Mouse (Mus musculus) hindbrain, embryonic 15.5 days (tissue): ENCODE measurements around the gene Zfp956. TPM values are rescaled to one million over a fixed set of nuclear protein-coding genes. Genes with fewer than 3 reads are reported as not detected.

Experiments
- ATAC-seq: fragments of 200-750 bp; cut with Nextera tagmentation; 2 replicates; pipeline ENCODE4 v1.8.0; 2017; ENCODE audit warnings: low read depth, moderate number of reproducible peaks, moderate TSS enrichment; ENCODE audit not compliant: low FRiP score
- H3K27ac ChIP-seq: fragments of 300-500 bp; sonication (generic); replicated peaks from 2 replicates; pipeline ENCODE4 v1.5.1; 2015; ENCODE audit warnings: mild to moderate bottlenecking, inconsistent platforms
- H3K27me3 ChIP-seq: fragments of 300-500 bp; sonication (generic); 2 replicates; pipeline ENCODE4 v1.6.1; 2015; ENCODE audit warnings: control low read depth, inconsistent platforms
- H3K36me3 ChIP-seq: fragments of 300-500 bp; sonication (generic); 2 replicates; pipeline ENCODE4 v1.6.1; 2015; ENCODE audit warnings: control low read depth, inconsistent platforms
- H3K4me1 ChIP-seq: fragments of 300-500 bp; sonication (generic); replicated peaks from 2 replicates; pipeline ENCODE4 v1.6.1; 2015; ENCODE audit warnings: control low read depth, inconsistent platforms
- H3K4me2 ChIP-seq: fragments of 300-500 bp; sonication (generic); 2 replicates; pipeline ENCODE4 v1.6.1; 2015; ENCODE audit warnings: moderate library complexity, mild to moderate bottlenecking, inconsistent platforms
- H3K4me3 ChIP-seq: fragments of 300-500 bp; sonication (generic); 2 replicates; pipeline ENCODE4 v1.5.1; 2015; ENCODE audit warnings: mild to moderate bottlenecking, inconsistent platforms
- H3K9ac ChIP-seq: fragments of 300-500 bp; sonication (generic); 2 replicates; pipeline ENCODE4 v1.6.1; 2015; ENCODE audit warnings: inconsistent platforms
- H3K9me3 ChIP-seq: fragments of 300-500 bp; sonication (generic); 2 replicates; pipeline ENCODE4 v1.6.1; 2016; ENCODE audit warnings: control low read depth, inconsistent platforms
- WGBS: fragments of 180-500 bp; shearing (Covaris S2); methylation state at CpG from one replicate; pipeline ENCODE4 v1.1.7; 2015; 5-methylcytosine and 5-hydroxymethylcytosine counted together
- polyA plus RNA-seq: library from polyadenylated mRNA; unstranded; fragments of >200 nt; fragmentation: Nextera tagmentation; extraction: Ambion mirVana; gene quantifications from 2 replicates; pipeline ENCODE4 v1.2.1, GENCODE M21; 2015

Gene Zfp956
- 19.6 and 23.0 TPM in 2 replicates for polyA plus RNA-seq

DNA sequence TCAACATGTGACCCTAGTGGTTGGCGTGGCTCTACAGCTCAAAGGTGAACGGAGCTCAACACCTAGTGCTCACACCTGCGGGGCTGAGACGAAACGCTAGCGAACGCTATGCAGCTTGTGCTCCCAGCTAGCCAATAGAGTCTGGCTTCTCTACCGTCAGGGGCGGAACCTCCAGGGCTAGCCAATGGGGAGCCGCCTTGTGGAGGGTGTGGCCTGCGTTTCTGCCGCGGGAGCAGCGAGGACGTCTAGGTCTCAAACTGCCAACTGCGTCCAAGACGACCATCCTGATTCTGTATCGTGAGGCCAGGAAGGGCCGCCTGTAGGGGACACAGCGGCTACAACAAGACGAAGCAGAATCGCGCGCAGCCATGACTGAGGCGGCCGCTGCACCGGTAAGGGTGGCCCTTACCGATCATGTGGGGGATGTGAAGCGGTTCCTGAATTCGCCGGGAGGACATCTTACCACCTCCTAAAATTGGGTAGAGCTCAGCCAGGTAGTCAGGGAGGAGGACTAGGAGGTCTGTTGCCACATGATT is at the start of gene Zfp956:
Gene Zfp956 (plus strand): TSS at position 200 of the 536 bp plus-strand sequence.
- H3K9ac ChIP-seq: peak within 1 kb of the TSS; percentile 75
- peak within 1 kb of the TSS; percentile 67 for H3K4me2 ChIP-seq
- no peaks in the 10 kb centered on the region for H3K27me3 ChIP-seq
- H3K27ac ChIP-seq: peak within 1 kb of the TSS; percentile 81
- under 1% methylated on average over 31 of the region's 31 CpGs for WGBS
- no peaks in the 10 kb centered on the region for H3K9me3 ChIP-seq
- ATAC-seq: peak; percentile 100
- H3K4me3 ChIP-seq: peak within 1 kb of the TSS; percentile 53
- peaks cover 16% of the 10 kb centered on the region for H3K36me3 ChIP-seq
- H3K4me1 ChIP-seq: peaks cover 19% of the 10 kb centered on the region

DNA sequence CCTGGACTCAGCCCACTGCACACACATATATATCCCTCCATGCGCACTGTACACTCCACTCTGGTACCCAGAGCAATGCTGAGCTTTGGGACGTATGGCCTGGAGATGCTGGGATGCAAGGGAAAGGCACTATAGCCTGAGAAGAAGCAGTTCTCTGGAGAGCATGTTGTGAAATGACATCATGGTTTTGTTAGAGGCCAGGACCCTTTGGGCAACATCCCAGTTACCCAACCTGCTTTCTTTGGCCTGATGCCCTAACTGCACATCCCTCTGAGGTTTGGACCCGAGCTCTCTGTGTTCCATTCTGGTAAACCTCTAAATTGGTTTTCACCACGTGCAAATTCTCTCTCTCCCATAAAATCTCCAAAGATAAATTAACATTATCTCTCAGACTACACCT is 49.6 kb upstream of the Zfp956 start:
- no peaks in the 10 kb centered on the region for H3K4me1 ChIP-seq
- H3K9ac ChIP-seq: no peak overlapping the region
- WGBS: 71% methylated on average over 4 of the region's 4 CpGs
- H3K36me3 ChIP-seq: peaks cover 91% of the 10 kb centered on the region
- H3K27ac ChIP-seq: no peak overlapping the region
- no peak for ATAC-seq
- H3K27me3 ChIP-seq: no peaks in the 10 kb centered on the region
- H3K9me3 ChIP-seq: no peaks in the 10 kb centered on the region
- H3K4me3 ChIP-seq: no peak overlapping the region
- no peak overlapping the region for H3K4me2 ChIP-seq

DNA sequence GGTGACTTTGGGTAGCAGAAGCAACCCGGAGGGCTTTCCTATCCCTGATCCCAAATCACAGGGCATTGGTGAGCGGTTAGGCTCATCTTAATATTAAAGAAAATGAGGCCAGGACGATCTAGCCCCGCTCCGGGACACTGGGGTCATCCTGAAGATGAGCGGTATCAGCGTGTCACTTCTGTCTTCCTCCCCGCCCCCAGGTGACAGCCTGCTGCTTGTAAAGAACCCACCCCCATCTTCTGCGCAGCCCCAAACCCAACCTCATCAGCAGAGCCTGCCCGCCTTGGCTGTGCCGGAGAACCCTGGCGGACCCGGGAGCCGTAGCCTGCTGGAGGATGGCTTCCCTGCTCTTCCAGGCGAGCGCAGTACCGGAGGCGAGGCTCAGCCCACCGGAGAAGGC is 48.8 kb upstream of the Zfp956 start:
- no peak overlapping the region for H3K4me3 ChIP-seq
- ATAC-seq: peak; percentile 38; the same call in 1 of the 2 replicates
- no peak overlapping the region for H3K9ac ChIP-seq
- no peak overlapping the region for H3K4me2 ChIP-seq
- WGBS: 41% methylated on average over 19 of the region's 19 CpGs
- H3K4me1 ChIP-seq: no peaks in the 10 kb centered on the region
- no peaks in the 10 kb centered on the region for H3K27me3 ChIP-seq
- H3K36me3 ChIP-seq: peaks cover 84% of the 10 kb centered on the region
- H3K27ac ChIP-seq: no peak overlapping the region
- no peaks in the 10 kb centered on the region for H3K9me3 ChIP-seq

DNA sequence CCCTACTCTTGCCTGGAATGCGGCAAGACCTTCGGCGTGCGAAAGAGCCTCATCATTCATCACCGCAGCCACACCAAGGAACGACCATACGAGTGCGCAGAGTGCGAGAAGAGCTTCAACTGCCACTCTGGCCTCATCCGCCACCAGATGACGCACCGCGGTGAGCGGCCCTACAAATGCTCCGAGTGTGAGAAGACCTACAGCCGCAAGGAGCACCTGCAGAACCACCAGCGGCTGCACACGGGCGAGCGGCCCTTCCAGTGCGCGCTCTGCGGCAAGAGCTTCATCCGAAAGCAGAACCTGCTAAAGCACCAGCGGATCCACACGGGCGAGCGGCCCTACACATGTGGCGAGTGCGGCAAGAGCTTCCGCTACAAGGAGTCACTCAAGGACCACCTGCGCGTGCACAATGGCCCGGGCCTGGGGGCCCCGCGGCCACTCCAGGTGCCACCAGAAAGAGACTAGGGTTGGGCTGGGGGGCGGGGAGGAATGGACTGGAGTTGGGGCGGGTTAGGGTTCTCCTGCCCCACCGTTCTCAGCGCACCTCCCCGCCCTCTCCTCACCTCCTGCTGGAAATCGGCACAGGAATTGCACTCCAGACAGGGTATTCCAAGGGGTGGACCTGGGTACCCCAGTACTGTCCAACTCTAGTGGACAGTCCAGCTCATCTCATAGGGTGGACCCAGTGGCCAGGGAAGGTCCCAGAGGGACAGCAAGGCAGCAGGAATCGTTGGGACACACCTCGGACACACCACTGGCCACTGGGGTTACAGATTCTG is 48.1 kb upstream of the Zfp956 start:
- H3K9me3 ChIP-seq: no peaks in the 10 kb centered on the region
- WGBS: 54% methylated on average over 44 of the region's 44 CpGs
- H3K27me3 ChIP-seq: no peaks in the 10 kb centered on the region
- H3K9ac ChIP-seq: no peak overlapping the region
- no peak overlapping the region for H3K4me2 ChIP-seq
- H3K4me3 ChIP-seq: no peak overlapping the region
- H3K4me1 ChIP-seq: no peaks in the 10 kb centered on the region
- no peak overlapping the region for H3K27ac ChIP-seq
- peaks cover 77% of the 10 kb centered on the region for H3K36me3 ChIP-seq
- ATAC-seq: peak; percentile 23; the same call in 1 of the 2 replicates

DNA sequence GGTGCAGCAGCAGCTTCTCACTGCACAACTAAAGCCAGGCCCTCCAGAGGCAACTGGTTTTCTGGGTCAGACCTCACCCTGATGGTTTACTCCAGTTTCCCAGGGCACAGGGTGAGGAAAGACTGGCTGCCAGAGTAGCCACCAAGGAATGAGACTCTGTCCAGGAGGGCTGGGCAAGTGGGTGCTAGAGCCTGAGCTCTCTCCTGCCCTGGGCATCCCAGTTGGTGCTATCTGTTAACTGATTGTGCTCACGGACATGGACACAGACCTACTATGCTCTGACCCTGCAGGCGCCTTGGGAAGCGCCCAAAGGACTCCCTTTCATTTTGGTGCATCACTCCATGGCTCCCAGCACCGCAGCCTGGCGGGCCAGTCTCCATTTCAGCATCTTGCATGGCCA is 46.9 kb upstream of the Zfp956 start:
- Histone ChIP-seq H3K36me3 (peaks cover 65% of the 10 kb centered on the region), H3K4me2 (no peak overlapping the region), H3K4me3 (no peak overlapping the region), H3K9ac (no peak overlapping the region), H3K27ac (no peak overlapping the region), H3K27me3 (no peaks in the 10 kb centered on the region), H3K9me3 (no peaks in the 10 kb centered on the region), H3K4me1 (no peaks in the 10 kb centered on the region)
- no peak for ATAC-seq
- WGBS: 95% methylated on average over 5 of the region's 5 CpGs

DNA sequence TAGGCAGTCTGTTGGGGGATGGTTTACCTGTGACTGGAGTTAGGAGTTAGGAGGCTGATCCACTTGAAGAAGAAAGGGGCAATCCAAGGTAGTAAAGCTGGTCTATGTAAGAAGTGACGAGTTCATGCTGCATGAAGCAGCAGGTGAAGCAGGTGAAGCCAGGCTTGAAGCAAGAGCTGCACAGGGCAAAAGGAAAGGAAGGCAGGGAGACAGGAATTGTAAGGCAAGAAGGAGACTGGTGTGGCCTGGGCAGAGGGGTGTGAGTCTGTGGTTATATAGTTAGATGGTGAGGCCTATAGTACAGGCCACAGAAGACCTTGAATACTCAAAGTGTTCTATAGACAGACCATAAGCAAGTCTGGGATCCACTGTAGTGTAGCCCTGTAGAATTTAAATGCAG is 44.2 kb upstream of the Zfp956 start:
- Histone ChIP-seq H3K27ac (no peak overlapping the region), H3K27me3 (no peaks in the 10 kb centered on the region), H3K4me1 (no peaks in the 10 kb centered on the region), H3K9ac (no peak overlapping the region), H3K4me3 (no peak overlapping the region), H3K9me3 (no peaks in the 10 kb centered on the region), H3K36me3 (peaks cover 40% of the 10 kb centered on the region), H3K4me2 (no peak overlapping the region)
- 89% methylated on average over 1 of the region's 1 CpGs for WGBS
- no peak for ATAC-seq

DNA sequence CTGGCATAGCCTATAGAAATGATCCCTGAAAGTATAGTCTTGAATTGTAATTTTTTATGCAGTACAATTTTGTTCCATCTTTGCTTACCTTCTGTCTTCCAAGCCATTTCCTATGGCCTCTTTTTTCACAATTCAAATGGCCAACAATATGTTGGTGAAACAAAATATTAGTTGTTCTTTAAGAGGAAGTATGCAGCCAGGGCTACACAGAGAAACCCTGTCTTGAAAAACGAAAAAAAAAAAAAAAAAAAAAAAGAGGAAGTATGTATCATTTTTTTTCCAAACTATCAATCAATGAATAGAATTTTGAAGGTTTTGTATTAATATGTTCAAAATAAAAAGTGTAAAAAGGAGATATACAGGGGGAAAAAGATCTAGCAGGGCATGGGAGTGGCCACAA is 41.5 kb upstream of the Zfp956 start:
- ATAC-seq: no peak
- 65% methylated on average over 1 of the region's 1 CpGs for WGBS
- H3K9me3 ChIP-seq: no peaks in the 10 kb centered on the region

DNA sequence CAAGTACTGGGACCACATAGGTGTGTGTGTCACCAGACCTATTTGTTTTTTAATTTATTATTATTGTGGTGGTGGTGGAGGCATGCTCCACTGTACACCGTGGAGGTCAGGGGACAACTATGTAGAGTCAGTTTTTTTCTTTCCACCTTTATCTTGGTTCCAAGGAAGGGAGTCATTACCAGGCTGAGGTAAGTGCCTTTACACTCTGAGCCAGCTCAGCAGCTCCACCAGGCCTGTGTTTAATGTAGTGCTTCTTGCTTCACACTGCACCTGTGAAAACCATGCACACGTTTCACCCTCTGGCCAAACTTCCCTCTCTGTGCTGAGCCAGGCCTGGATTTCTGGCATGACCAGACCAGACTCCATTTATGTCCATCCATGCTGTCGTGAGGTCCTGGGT is 40.2 kb upstream of the Zfp956 start:
- Histone ChIP-seq H3K4me3 (no peak overlapping the region), H3K4me1 (no peaks in the 10 kb centered on the region), H3K36me3 (peaks cover 1% of the 10 kb centered on the region; the same call in 1 of the 2 replicates), H3K27ac (no peak overlapping the region), H3K9me3 (no peaks in the 10 kb centered on the region), H3K27me3 (0 out of 2 replicates have a peak, but pooled peaks cover 2% of the 10 kb centered on the region), H3K4me2 (no peak overlapping the region), H3K9ac (no peak overlapping the region)
- no peak; the same call in 1 of the 2 replicates for ATAC-seq
- 62% methylated on average over 3 of the region's 3 CpGs for WGBS

More for the DNA sequence above, 41.5 kb upstream of the Zfp956 start:
- Histone ChIP-seq H3K36me3 (peaks cover 14% of the 10 kb centered on the region), H3K4me1 (no peaks in the 10 kb centered on the region), H3K27ac (no peak overlapping the region), H3K27me3 (no peaks in the 10 kb centered on the region), H3K9ac (no peak overlapping the region), H3K4me3 (no peak overlapping the region), H3K4me2 (no peak overlapping the region)

DNA sequence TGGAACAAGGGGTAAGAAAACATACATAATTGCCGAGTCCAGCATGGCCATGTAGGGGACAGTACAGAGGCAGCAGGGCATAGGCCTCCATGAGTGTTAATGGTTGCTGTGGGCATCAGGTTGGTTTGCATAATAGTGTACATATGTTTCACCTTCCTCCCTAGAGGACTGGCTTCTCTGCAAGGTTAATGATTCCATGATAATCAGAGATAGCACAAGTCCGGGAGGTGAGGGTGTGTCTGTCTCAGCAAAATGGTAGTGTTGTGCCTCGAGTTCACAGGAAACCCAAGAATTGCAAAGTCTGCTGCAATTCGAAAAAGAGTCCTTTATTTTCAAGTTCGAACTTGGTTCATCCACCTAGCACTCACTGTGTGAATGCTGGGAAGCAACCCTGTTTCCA is 36.1 kb upstream of the Zfp956 start:
- 80% methylated on average over 5 of the region's 5 CpGs for WGBS
- Histone ChIP-seq H3K9me3 (no peaks in the 10 kb centered on the region), H3K4me2 (no peak overlapping the region), H3K27ac (no peak overlapping the region), H3K4me3 (no peak overlapping the region), H3K36me3 (no peaks in the 10 kb centered on the region), H3K4me1 (peaks cover 11% of the 10 kb centered on the region), H3K9ac (no peak overlapping the region), H3K27me3 (0 out of 2 replicates have a peak, but pooled peaks cover 2% of the 10 kb centered on the region)
- no peak for ATAC-seq

DNA sequence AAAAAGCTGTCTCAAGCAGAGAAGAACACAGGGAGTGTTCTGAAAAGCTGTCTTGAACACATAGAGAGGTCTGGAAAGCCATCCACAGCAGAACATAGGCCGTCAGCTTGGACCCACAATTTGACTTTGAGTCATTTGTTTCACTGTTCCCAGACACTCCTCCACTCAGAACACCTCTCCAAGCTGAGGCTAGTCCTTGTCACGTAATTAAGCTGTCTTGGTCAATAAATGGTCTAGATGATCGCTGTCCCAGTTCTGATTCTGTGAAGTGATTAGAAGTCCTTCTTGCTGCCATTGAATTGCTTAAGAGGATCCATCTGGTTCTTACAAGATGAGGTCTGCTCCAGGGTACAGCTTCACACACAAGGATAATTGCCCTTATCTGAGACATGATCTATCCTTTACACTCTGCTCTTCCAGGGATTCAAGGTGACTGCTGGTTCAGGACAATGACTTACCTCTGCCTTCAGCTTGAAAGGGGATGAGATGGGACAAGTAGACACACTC is 34.4 kb upstream of the Zfp956 start:
- 82% methylated on average over 3 of the region's 3 CpGs for WGBS
- 0 out of 2 replicates have a peak, but pooled peaks cover 2% of the 10 kb centered on the region for H3K27me3 ChIP-seq
- ATAC-seq: no peak
- no peak overlapping the region for H3K9ac ChIP-seq
- no peaks in the 10 kb centered on the region for H3K36me3 ChIP-seq
- H3K27ac ChIP-seq: no peak overlapping the region
- peaks cover 19% of the 10 kb centered on the region for H3K4me1 ChIP-seq
- no peak overlapping the region for H3K4me3 ChIP-seq
- no peak overlapping the region for H3K4me2 ChIP-seq
- no peaks in the 10 kb centered on the region for H3K9me3 ChIP-seq

DNA sequence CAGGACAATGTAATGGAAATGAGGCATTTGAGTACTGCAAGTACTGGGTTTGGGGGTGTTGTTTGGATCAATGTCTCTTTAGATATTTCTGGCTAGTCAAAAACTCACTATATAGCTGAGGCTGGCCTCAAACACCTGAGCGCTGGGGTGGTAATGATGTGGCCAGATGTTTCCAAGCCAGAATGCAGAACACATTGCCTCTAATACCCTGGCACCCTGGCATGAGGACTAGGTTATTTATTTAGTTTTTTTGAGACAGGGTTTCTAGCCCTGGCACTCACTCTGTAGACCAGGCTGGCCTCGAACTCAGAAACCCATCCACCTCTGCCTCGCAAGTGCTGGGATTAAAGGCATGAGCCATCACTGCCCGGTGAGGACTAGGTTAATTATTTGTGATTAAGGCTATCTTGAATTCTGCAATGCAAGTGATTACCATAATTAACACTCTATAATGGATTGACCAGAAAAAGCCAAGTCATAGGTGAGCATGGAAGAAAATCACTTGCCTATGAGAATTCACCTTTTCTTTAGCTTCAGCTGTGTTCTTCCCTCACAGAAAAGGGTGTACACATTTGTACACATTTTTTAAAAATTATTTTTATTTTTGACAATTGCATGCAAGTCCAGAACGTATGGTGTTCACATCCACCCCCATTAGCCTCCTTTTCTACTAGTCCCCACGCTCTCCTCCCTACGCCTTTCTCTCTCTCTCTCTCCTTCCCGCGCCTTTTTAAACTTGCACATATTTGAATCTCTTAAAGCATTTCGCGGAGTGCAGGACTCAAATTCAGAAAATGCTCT is 33.3 kb upstream of the Zfp956 start:
- peaks cover 19% of the 10 kb centered on the region for H3K4me1 ChIP-seq
- H3K9ac ChIP-seq: peak overlapping the region; percentile 74
- ATAC-seq: peak; percentile 46; the same call in 1 of the 2 replicates
- no peaks in the 10 kb centered on the region for H3K9me3 ChIP-seq
- 29% methylated on average over 11 of the region's 11 CpGs for WGBS
- peak overlapping the region; percentile 96 for H3K27ac ChIP-seq
- H3K4me3 ChIP-seq: peak overlapping the region; percentile 85
- 0 out of 2 replicates have a peak, but pooled peaks cover 2% of the 10 kb centered on the region for H3K27me3 ChIP-seq
- H3K4me2 ChIP-seq: peak overlapping the region; percentile 87
- H3K36me3 ChIP-seq: no peaks in the 10 kb centered on the region
